Mouse (Mus musculus) thymus, adult 2 months (tissue): ENCODE data around the gene Cox5b. TPM values are rescaled to one million over a fixed set of nuclear protein-coding genes. Genes with fewer than 3 reads are reported as not detected.

Experiments
- DNase-seq: peaks from one replicate; pipeline ENCODE4 v3.0.0; 2021
- H3K27ac ChIP-seq: fragments of 200-500 bp; 2 replicates; pipeline ENCODE4 v1.5.1; 2012; ENCODE audit warnings: low read length, control low read depth; ENCODE audit not compliant: control insufficient read depth, insufficient read depth
- H3K27me3 ChIP-seq: fragments of 200-500 bp; 2 replicates; pipeline ENCODE4 v1.6.1; 2012; ENCODE audit warnings: mild to moderate bottlenecking, low read length, moderate library complexity, mixed read lengths; ENCODE audit not compliant: control insufficient read depth, insufficient read depth
- H3K36me3 ChIP-seq: fragments of 200-500 bp; 2 replicates; pipeline ENCODE4 v1.6.1; 2012; ENCODE audit warnings: mild to moderate bottlenecking, low read length, moderate library complexity; ENCODE audit not compliant: control insufficient read depth, insufficient read depth
- H3K4me1 ChIP-seq: fragments of 200-500 bp; replicated peaks from 2 replicates; pipeline ENCODE4 v1.6.1; 2012; ENCODE audit warnings: low read length; ENCODE audit not compliant: control insufficient read depth, insufficient read depth
- H3K4me3 ChIP-seq: fragments of 200-500 bp; 2 replicates; pipeline ENCODE4 v1.5.1; 2012; ENCODE audit warnings: mild to moderate bottlenecking, low read length, control low read depth, moderate library complexity; ENCODE audit not compliant: control insufficient read depth, insufficient read depth
- CTCF ChIP-seq: fragments of 200-500 bp; IDR thresholded peaks from 2 replicates; pipeline ENCODE4 v1.5.1; 2012; ENCODE audit warnings: mild to moderate bottlenecking, control low read depth, low read length, moderate library complexity, borderline replicate concordance; ENCODE audit not compliant: control insufficient read depth, poor library complexity, insufficient read depth; ENCODE audit errors: extremely low read depth
- POLR2A ChIP-seq: fragments of 200-500 bp; IDR thresholded peaks from 2 replicates; pipeline ENCODE4 v1.6.1; 2012; ENCODE audit warnings: mild to moderate bottlenecking, low read length, control low read depth, moderate library complexity; ENCODE audit not compliant: control insufficient read depth, poor library complexity, insufficient read depth; ENCODE audit errors: extremely low read depth
- WGBS: fragments of 180-500 bp; shearing (Covaris S2); methylation state at CpG from one replicate; pipeline ENCODE4 v1.1.7; 2018; 5-methylcytosine and 5-hydroxymethylcytosine counted together
- polyA plus RNA-seq: library from polyadenylated mRNA; depleted of rRNA; stranded (reverse); fragments of >200 nt; gene quantifications from 2 replicates; pipeline ENCODE4 v1.2.3, GENCODE M21; 2012

The Cox5b gene
- polyA plus RNA-seq, 1 experiment: 432 TPM

GRCm38 (mm10) chr1:36670256-36670655, 21.0 kb upstream of the Cox5b start:
- no peak overlapping the region for H3K4me3 ChIP-seq
- no peaks in the 10 kb centered on the region for H3K36me3 ChIP-seq
- no peak for DNase-seq
- TF ChIP-seq CTCF (no peak), POLR2A (no peak)
- H3K27ac ChIP-seq: no peak overlapping the region
- WGBS: 71% methylated on average over 4 of the region's 4 CpGs
- no peaks in the 10 kb centered on the region for H3K27me3 ChIP-seq
- H3K4me1 ChIP-seq: no peaks in the 10 kb centered on the region

GRCm38 (mm10) chr1:36671260-36671659, 20.0 kb upstream of the Cox5b start:
- H3K27me3 ChIP-seq: no peaks in the 10 kb centered on the region
- H3K4me1 ChIP-seq: no peaks in the 10 kb centered on the region
- WGBS: 96% methylated on average over 10 of the region's 10 CpGs
- TF ChIP-seq CTCF: no peak
- TF ChIP-seq POLR2A: no peak
- no peak overlapping the region for H3K27ac ChIP-seq
- no peaks in the 10 kb centered on the region for H3K36me3 ChIP-seq
- H3K4me3 ChIP-seq: no peak overlapping the region
- no peak for DNase-seq

GRCm38 (mm10) chr1:36672648-36673350, 18.4 kb upstream of the Cox5b start:
- 89% methylated on average over 16 of the region's 16 CpGs for WGBS
- Histone ChIP-seq H3K27me3 (no peaks in the 10 kb centered on the region), H3K27ac (no peak overlapping the region), H3K4me3 (no peak overlapping the region), H3K36me3 (no peaks in the 10 kb centered on the region), H3K4me1 (no peaks in the 10 kb centered on the region)
- TF ChIP-seq CTCF: no peak
- no peak for TF ChIP-seq POLR2A
- DNase-seq: no peak

GRCm38 (mm10) chr1:36674936-36675335, 16.3 kb upstream of the Cox5b start:
- no peaks in the 10 kb centered on the region for H3K27me3 ChIP-seq
- TF ChIP-seq POLR2A: no peak
- TF ChIP-seq CTCF: no peak
- 67% methylated on average over 3 of the region's 3 CpGs for WGBS
- no peak overlapping the region for H3K4me3 ChIP-seq
- no peaks in the 10 kb centered on the region for H3K4me1 ChIP-seq
- H3K27ac ChIP-seq: no peak overlapping the region
- no peak for DNase-seq
- H3K36me3 ChIP-seq: no peaks in the 10 kb centered on the region

- Histone ChIP-seq H3K36me3 (no peaks in the 10 kb centered on the region), H3K4me3 (no peak overlapping the region), H3K4me1 (no peaks in the 10 kb centered on the region), H3K27ac (no peak overlapping the region), H3K27me3 (no peaks in the 10 kb centered on the region)
- DNase-seq: no peak
- TF ChIP-seq POLR2A: no peak
- 94% methylated on average over 7 of the region's 7 CpGs for WGBS
Observed at GRCm38 (mm10) chr1:36680893-36681292, 10.4 kb upstream of the Cox5b start.

- Histone ChIP-seq H3K27ac (no peak within 1 kb of the TSS), H3K27me3 (no peaks in the 10 kb centered on the region), H3K4me3 (no peak within 1 kb of the TSS), H3K36me3 (no peaks in the 10 kb centered on the region), H3K4me1 (no peaks in the 10 kb centered on the region)
- WGBS: 96% methylated on average over 39 of the region's 39 CpGs
- TF ChIP-seq POLR2A: no peak
- no peak for TF ChIP-seq CTCF
- DNase-seq: no peak
Observed at GRCm38 (mm10) chr1:36682620-36683355, 8.5 kb upstream of the Cox5b start, which contains the start of gene Fam178b. TSS of gene Fam178b (minus strand) at chr1:36683183.
